Mouse (Mus musculus) lung, embryonic 16.5 days (tissue): Measurements from ENCODE around the gene BC005624. TPM values are rescaled to one million over a fixed set of nuclear protein-coding genes. Genes with fewer than 3 reads are reported as not detected.

ENCODE experiments used
- ATAC-seq: fragments of 200-750 bp; cut with Nextera tagmentation; 2 replicates; pipeline ENCODE4 v1.8.0; 2017; ENCODE audit warnings: low read depth, mild to moderate bottlenecking, moderate library complexity
- H3K27ac ChIP-seq: fragments of 300-500 bp; sonication (generic); 2 replicates; pipeline ENCODE4 v1.5.1; 2014; ENCODE audit warnings: mild to moderate bottlenecking, control low read depth, low read length
- H3K27me3 ChIP-seq: fragments of 300-500 bp; sonication (generic); 2 replicates; pipeline ENCODE4 v1.6.1; 2014; ENCODE audit warnings: low read depth, low read length, mixed read lengths; ENCODE audit not compliant: control insufficient read depth, insufficient read depth
- H3K36me3 ChIP-seq: fragments of 300-500 bp; sonication (generic); 2 replicates; pipeline ENCODE4 v1.6.1; 2014; ENCODE audit warnings: low read length; ENCODE audit not compliant: control insufficient read depth, insufficient read depth
- H3K4me1 ChIP-seq: fragments of 300-500 bp; sonication (generic); replicated peaks from 2 replicates; pipeline ENCODE4 v1.6.1; 2014; ENCODE audit warnings: low read length, mixed read lengths; ENCODE audit not compliant: control insufficient read depth, insufficient read depth
- H3K4me2 ChIP-seq: fragments of 300-500 bp; sonication (generic); 2 replicates; pipeline ENCODE4 v1.6.1; 2014; ENCODE audit warnings: low read depth, low read length, control low read depth
- H3K4me3 ChIP-seq: fragments of 300-500 bp; sonication (generic); 2 replicates; pipeline ENCODE4 v1.5.1; 2014; ENCODE audit warnings: mild to moderate bottlenecking, low read length, control low read depth
- H3K9ac ChIP-seq: fragments of 300-500 bp; sonication (generic); 2 replicates; pipeline ENCODE4 v1.6.1; 2014; ENCODE audit warnings: low read length, control low read depth
- H3K9me3 ChIP-seq: fragments of 300-500 bp; sonication (generic); 2 replicates; pipeline ENCODE4 v1.6.1; 2016; ENCODE audit warnings: low read length; ENCODE audit not compliant: control insufficient read depth
- WGBS: fragments of 180-500 bp; shearing (Covaris S2); extraction: QIAGEN DNeasy Blood & Tissue Kit; methylation state at CpG from one replicate; pipeline ENCODE4 v1.1.7; 2014; 5-methylcytosine and 5-hydroxymethylcytosine counted together
- polyA plus RNA-seq: library from polyadenylated mRNA; unstranded; fragments of >200 nt; fragmentation: Nextera tagmentation; extraction: Ambion mirVana; gene quantifications from 2 replicates; pipeline ENCODE4 v1.2.1, GENCODE M21; 2015

The BC005624 gene
- polyA plus RNA-seq, 1 experiment from 2014 or later = 58.9 TPM

GRCm38 (mm10) chr2:30985111-30986020, 3.4 kb upstream of the BC005624 start:
- Histone ChIP-seq H3K9ac (no peak overlapping the region), H3K4me3 (no peak overlapping the region), H3K9me3 (no peaks in the 10 kb centered on the region), H3K4me2 (no peak overlapping the region), H3K4me1 (peaks cover 12% of the 10 kb centered on the region), H3K27ac (no peak overlapping the region), H3K36me3 (no peaks in the 10 kb centered on the region), H3K27me3 (no peaks in the 10 kb centered on the region)
- ATAC-seq = no peak
- WGBS = 20% methylated on average over 17 of the region's 17 CpGs

GRCm38 (mm10) chr2:30983024-30983423, 1.0 kb upstream of the BC005624 start:
- H3K36me3 ChIP-seq = peaks cover 7% of the 10 kb centered on the region
- H3K9me3 ChIP-seq = no peaks in the 10 kb centered on the region
- H3K4me3 ChIP-seq = peak overlapping the region; percentile 83
- no peak for ATAC-seq
- H3K4me1 ChIP-seq = peaks cover 12% of the 10 kb centered on the region
- H3K27me3 ChIP-seq = no peaks in the 10 kb centered on the region
- H3K27ac ChIP-seq = no peak overlapping the region
- WGBS = 42% methylated on average over 7 of the region's 7 CpGs
- H3K4me2 ChIP-seq = peak overlapping the region; percentile 82
- H3K9ac ChIP-seq = peak overlapping the region; percentile 66; the same call in 1 of the 2 replicates

- peak within 1 kb of the TSS; percentile 73 for H3K27ac ChIP-seq
- WGBS = 2% methylated on average over 57 of the region's 59 CpGs
- H3K9ac ChIP-seq = peak within 1 kb of the TSS; percentile 98
- peak within 1 kb of the TSS; percentile 100 for H3K4me3 ChIP-seq
- H3K4me1 ChIP-seq = peaks cover 11% of the 10 kb centered on the region
- peaks cover 22% of the 10 kb centered on the region for H3K36me3 ChIP-seq
- H3K27me3 ChIP-seq = no peaks in the 10 kb centered on the region
- H3K4me2 ChIP-seq = peak within 1 kb of the TSS; percentile 94
- no peaks in the 10 kb centered on the region for H3K9me3 ChIP-seq
- ATAC-seq = peak; percentile 97
These were observed 14.4 kb downstream of the BC005624 start, which contains the start of gene Tor1a for GRCm38 (mm10) chr2:30967352-30968327. TSS of gene Tor1a (minus strand) at chr2:30967933.

- Histone ChIP-seq H3K9ac (peak overlapping the region; percentile 98), H3K4me3 (peak overlapping the region; percentile 100), H3K27me3 (no peaks in the 10 kb centered on the region), H3K36me3 (peaks cover 24% of the 10 kb centered on the region), H3K4me1 (peaks cover 11% of the 10 kb centered on the region), H3K9me3 (no peaks in the 10 kb centered on the region), H3K4me2 (peak overlapping the region; percentile 94), H3K27ac (no peak overlapping the region)
- ATAC-seq = no peak
- 10% methylated on average over 16 of the region's 16 CpGs for WGBS
These were observed 15.2 kb downstream of the BC005624 start for GRCm38 (mm10) chr2:30966826-30967225.

- 96% methylated on average over 8 of the region's 8 CpGs for WGBS
- H3K36me3 ChIP-seq = peaks cover 29% of the 10 kb centered on the region
These were observed 16.4 kb downstream of the BC005624 start for GRCm38 (mm10) chr2:30965627-30966026.

GRCm38 (mm10) chr2:30962570-30963254, 19.3 kb downstream of the BC005624 start:
- Histone ChIP-seq H3K9ac (no peak overlapping the region), H3K27ac (no peak overlapping the region), H3K4me3 (no peak overlapping the region), H3K36me3 (peaks cover 54% of the 10 kb centered on the region), H3K27me3 (no peaks in the 10 kb centered on the region), H3K4me2 (no peak overlapping the region), H3K9me3 (no peaks in the 10 kb centered on the region), H3K4me1 (peaks cover 11% of the 10 kb centered on the region)
- ATAC-seq = no peak
- WGBS = 81% methylated on average over 11 of the region's 11 CpGs

More at GRCm38 (mm10) chr2:30965627-30966026, 16.4 kb downstream of the BC005624 start:
- no peak overlapping the region for H3K9ac ChIP-seq
- H3K9me3 ChIP-seq = no peaks in the 10 kb centered on the region
- no peak overlapping the region for H3K27ac ChIP-seq
- H3K27me3 ChIP-seq = no peaks in the 10 kb centered on the region
- no peak overlapping the region for H3K4me3 ChIP-seq
- H3K4me1 ChIP-seq = peaks cover 11% of the 10 kb centered on the region
- no peak for ATAC-seq
- H3K4me2 ChIP-seq = no peak overlapping the region

- H3K4me2 ChIP-seq = no peak overlapping the region
- no peak overlapping the region for H3K27ac ChIP-seq
- no peak for ATAC-seq
- H3K9ac ChIP-seq = no peak overlapping the region
- H3K36me3 ChIP-seq = peaks cover 72% of the 10 kb centered on the region
- H3K9me3 ChIP-seq = no peaks in the 10 kb centered on the region
- peaks cover 2% of the 10 kb centered on the region for H3K4me1 ChIP-seq
- H3K27me3 ChIP-seq = no peaks in the 10 kb centered on the region
- WGBS = 37% methylated on average over 5 of the region's 5 CpGs
- H3K4me3 ChIP-seq = no peak overlapping the region
These were observed 22.1 kb downstream of the BC005624 start for GRCm38 (mm10) chr2:30959856-30960255.

GRCm38 (mm10) chr2:30958726-30959125, 23.3 kb downstream of the BC005624 start:
- H3K9me3 ChIP-seq = no peaks in the 10 kb centered on the region
- peaks cover 63% of the 10 kb centered on the region for H3K36me3 ChIP-seq
- no peak overlapping the region for H3K4me2 ChIP-seq
- peaks cover 14% of the 10 kb centered on the region for H3K4me1 ChIP-seq
- ATAC-seq = no peak
- WGBS = 87% methylated on average over 14 of the region's 14 CpGs
- no peak overlapping the region for H3K4me3 ChIP-seq
- H3K27ac ChIP-seq = no peak overlapping the region
- no peak overlapping the region for H3K9ac ChIP-seq
- H3K27me3 ChIP-seq = no peaks in the 10 kb centered on the region
